Mouse (Mus musculus): Measurements from ENCODE around the gene Akt1s1. TPM values are rescaled to one million over a fixed set of nuclear protein-coding genes. Genes with fewer than 3 reads are reported as not detected.

Akt1s1 gene
- total RNA-seq, 2 experiments from 2014 or later: 76.7 to 84.3 TPM

DNA sequence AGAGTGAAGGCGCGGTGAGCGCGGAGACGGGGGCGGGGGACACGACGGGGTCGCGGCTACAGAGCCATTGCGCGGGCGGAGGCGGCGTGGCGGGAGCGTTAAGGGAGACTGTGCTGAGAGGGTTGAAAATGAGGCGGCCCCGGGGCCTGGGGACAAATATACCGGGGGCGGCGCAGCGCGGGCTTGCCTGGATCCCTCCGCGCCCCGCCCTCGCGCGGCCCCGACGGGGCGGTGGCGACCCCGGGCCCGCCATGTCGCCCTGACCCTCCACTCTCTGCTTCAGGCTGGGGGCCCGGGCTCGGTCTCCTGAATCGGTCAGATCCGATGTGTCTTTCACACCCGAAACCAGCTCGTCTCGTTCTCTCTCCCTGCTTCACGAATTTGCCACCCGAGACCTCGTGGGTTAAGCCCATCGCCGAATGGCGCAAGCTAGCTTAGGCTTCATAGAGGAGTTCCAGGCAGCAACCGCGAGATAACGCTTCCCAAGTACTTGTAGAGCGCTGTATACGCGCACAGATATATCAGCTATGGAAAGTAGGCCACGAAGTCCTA is 32.2 kb upstream of the Akt1s1 start, which contains the start of gene Atf5:
TSS of gene Atf5 (minus strand) at position 189 of the 552 bp plus-strand sequence.
- peak within 1 kb of the TSS; percentile 97 for H3K27ac ChIP-seq
- peak in 1 of 2 experiments; percentile 35 for DNase-seq (ENCODE audit: low spot score in 2 of 2)
- no peak for TF ChIP-seq CTCF (conservative IDR thresholded peaks at IDR 0.05)
- peak within 1 kb of the TSS; percentile 82 for H3K4me3 ChIP-seq

DNA sequence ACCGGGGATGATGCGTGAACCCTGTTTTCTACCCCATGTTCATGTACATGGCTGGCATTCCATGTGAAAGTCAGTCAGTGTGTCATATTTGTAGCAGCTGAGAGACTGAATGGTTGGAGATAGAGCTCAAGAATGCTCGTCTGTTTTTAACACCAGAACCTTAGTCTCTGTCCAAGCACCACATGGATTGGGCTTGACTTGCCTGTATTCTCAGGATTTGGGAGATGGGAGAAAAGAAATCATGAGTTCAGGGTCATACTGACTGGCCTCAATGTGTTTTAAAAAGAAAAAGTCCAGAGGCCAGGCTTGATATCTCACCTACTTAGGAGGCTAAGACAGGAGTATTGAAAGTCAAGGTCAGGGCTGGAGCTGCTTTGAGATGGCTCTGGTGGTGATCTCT is 31.4 kb upstream of the Akt1s1 start:
- DNase-seq (ENCODE audit: low spot score in 2 of 2): no peak
- Histone ChIP-seq H3K27ac (peak overlapping the region; percentile 97), H3K4me3 (peak overlapping the region; percentile 82)
- TF ChIP-seq CTCF (conservative IDR thresholded peaks at IDR 0.05): no peak

DNA sequence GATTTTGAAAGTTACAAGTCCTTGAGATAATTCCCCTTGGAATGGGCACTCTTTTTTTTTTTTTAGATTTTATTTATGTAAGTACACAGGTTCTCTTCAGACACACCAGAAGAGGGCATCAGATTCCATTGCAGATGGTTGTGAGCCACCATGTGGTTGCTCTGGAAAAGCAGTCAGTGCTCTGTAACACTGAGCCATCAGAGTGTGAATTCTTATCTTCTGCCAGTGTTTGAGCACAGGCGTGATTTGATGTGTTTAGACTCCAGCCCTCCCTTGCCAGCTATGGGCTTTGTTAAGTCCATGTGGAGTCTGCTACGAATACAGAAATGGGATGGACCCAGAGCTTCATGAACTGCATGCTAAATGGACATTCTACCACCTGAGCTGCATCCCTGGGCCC is 30.6 kb upstream of the Akt1s1 start:
- Histone ChIP-seq H3K27ac (peak overlapping the region; percentile 97), H3K4me3 (peak overlapping the region; percentile 82; the same call in 1 of the 2 replicates)
- peak; percentile 74 for TF ChIP-seq CTCF (conservative IDR thresholded peaks at IDR 0.05)
- peak in 1 of 2 experiments; percentile 16 for DNase-seq (ENCODE audit: low spot score in 2 of 2)

DNA sequence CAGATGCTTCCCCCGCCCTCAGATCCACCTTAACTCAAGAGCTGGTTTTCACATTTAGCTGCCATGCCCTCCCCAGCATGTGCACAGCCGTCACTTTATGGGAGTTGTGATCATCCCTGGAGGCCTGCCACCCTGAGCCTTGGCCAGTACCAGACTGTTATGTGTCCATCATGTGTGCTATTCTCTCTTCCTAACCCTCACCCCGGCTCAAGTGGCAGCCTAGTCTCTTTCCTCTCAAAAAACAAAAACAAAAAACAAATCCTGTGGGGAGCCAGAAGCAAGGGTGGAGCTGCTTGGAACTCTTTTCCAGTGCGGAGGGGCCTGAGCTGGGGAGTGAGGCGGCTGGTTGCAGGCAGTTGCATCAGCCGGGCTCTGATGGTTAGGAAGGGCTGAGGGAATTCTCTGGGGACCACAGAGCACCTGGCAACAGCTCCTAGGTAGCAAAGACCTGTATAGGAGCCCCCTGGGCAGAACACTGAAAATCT is 30.0 kb upstream of the Akt1s1 start:
- Histone ChIP-seq H3K4me3 (peak overlapping the region; percentile 39), H3K27ac (peak overlapping the region; percentile 97)
- peak in 1 of 2 experiments; percentile 48 for DNase-seq (ENCODE audit: low spot score in 2 of 2)
- no peak for TF ChIP-seq CTCF (conservative IDR thresholded peaks at IDR 0.05)

DNA sequence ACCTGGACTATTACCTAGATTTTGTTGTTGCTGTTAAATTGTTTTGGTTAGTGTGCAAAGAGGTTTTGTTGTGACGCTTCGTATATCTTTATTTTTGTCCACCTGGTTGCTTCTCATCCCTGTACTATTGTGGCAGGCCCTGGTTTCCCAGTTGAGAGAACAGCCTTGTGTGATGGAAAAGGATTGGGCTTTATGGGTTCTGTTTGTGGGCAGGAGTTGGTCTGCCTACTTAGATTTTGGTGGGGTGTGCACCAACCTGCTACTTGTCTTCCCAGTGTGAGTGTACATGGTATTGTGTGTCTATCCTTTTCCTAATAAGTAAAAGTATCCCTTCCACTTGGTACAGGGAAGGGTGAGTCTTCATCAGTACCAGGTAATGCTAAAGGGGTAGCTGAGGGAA is 29.4 kb upstream of the Akt1s1 start:
- Histone ChIP-seq H3K4me3 (no peak overlapping the region; the same call in 1 of the 2 replicates), H3K27ac (peak overlapping the region; percentile 97)
- no peak for TF ChIP-seq CTCF (conservative IDR thresholded peaks at IDR 0.05)
- peak in 1 of 2 experiments; percentile 5 for DNase-seq (ENCODE audit: low spot score in 2 of 2)

DNA sequence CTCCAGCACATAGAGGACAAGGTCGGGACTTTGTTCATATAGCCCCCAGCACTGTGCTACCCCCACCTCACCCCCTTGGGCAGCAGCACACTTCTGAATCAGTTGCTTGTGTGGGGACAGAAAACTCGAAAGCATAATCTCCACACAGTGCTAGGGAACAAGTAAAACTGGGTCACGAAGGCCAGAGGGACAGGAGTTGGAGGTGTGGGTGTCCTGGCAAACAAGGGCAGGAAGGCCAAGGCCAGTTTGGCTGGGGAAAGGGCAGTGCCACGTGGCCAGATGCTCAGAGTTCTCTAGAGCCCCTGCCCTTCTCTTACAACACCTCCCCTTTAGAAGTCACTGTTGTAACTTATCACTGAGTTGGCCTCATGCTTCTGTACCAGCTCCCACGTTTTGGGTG is 28.9 kb upstream of the Akt1s1 start:
- no peak overlapping the region for H3K4me3 ChIP-seq
- H3K27ac ChIP-seq: peak overlapping the region; percentile 97; the same call in 1 of the 2 replicates
- DNase-seq (ENCODE audit: low spot score in 2 of 2): peak in 1 of 2 experiments; percentile 7
- TF ChIP-seq CTCF (conservative IDR thresholded peaks at IDR 0.05): no peak

DNA sequence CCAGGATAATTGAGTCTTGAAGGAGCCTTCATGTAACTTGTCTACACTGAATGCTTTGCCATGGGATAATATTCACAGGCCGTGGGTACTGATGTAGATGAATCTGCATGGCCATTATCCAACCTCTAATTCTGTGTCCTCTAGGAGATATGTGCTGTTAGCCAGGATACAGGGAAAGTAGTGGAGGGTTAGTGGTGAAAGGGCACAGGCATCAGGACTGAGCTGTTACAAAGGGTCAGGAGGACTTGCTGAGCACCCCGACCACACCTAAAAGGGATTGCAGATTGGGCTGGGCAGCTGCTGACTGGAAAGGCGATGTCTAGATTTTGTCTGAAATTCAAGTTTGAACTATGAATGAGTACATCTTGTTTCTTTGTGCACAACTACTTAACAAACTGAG is 28.3 kb upstream of the Akt1s1 start:
- DNase-seq (ENCODE audit: low spot score in 2 of 2): peak in 1 of 2 experiments; percentile 1

DNA sequence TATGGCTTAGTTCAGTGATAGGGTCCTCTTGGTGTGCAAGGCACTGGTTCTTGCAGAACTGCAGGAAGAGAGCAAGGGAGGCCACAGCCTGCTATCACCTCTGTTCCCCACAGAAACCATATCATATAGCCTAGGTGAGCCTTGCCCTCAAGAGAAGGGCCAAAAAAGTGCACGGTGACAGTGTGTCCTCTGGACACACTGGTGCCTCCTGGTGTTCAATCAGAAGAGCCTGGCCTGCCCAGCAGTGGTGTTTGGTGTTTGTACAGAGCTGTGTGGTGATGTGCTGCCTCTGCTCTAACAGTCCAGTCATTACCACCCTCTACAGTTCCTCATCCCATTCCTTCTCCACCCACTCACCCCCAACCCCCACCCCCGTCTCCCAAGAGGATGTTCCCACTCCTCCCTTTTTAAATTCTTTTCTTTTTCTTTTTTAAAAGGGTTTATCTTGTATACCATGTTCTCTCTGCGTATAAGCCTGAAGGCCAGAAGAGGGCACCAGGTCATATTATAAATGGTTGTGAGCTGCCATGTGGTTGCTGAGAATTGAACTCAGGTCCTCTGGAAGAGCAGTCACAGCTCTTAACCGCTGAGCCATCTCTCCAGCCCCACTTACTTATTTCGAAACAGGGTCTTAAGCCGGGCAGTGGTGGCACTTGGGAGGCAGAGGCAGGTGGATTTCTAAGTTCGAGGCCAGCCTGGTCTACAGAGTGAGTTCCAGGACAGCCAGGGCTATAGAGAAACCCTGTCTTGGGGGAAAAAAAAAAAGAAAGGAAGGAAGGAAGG is 26.9 kb upstream of the Akt1s1 start:
- TF ChIP-seq CTCF (conservative IDR thresholded peaks at IDR 0.05): peak; percentile 43
- Histone ChIP-seq H3K27ac (no peak overlapping the region), H3K4me3 (no peak overlapping the region)
- DNase-seq (ENCODE audit: low spot score in 2 of 2): peak in 1 of 2 experiments; percentile 5

More for the DNA sequence above, 28.3 kb upstream of the Akt1s1 start:
- TF ChIP-seq CTCF (conservative IDR thresholded peaks at IDR 0.05): no peak
- Histone ChIP-seq H3K27ac (no peak overlapping the region), H3K4me3 (no peak overlapping the region)

DNA sequence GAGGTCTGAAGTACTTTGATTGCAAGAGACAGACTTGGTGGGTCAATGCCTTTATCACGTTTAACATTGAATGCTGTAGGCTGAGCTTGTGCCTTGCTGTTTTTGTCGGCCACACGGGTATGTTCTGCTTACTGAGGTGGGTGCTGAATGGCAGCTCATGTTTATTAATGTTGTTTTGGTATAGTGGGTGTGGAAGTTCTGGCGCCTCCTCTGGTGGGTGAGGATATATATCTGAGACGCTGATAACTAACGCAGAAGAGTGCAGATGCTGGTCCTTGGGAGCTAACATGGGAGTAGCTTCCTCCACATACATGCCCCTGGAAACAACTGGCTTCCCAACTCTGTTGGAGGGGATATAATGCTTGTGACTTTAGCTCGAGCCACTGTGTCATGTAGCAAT is 25.4 kb upstream of the Akt1s1 start:
- Histone ChIP-seq H3K4me3 (no peak overlapping the region), H3K27ac (no peak overlapping the region)
- peak in 1 of 2 experiments; percentile 6 for DNase-seq (ENCODE audit: low spot score in 2 of 2)
- peak; percentile 50 for TF ChIP-seq CTCF (conservative IDR thresholded peaks at IDR 0.05)

DNA sequence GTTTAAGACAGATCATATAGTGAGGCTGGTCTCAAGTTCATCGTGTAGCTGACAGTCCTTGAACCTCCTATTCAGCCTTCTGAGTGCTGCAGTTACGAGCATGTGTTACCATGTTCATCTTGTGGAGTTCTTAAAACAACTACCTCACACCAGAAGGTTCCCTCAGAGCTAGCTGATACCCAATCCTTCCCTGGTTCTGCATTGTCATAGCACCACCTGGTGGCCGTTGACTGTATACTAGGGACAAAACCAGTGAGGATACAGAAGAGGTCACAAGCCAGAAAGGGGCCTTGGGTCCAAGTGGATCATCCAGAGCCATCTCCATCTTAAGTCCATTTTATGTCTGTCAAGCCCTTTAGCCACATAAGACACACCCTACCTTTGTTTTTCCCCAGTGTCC is 23.9 kb upstream of the Akt1s1 start:
- peak; percentile 95 for TF ChIP-seq CTCF (conservative IDR thresholded peaks at IDR 0.05)
- peak; percentile 75 to 86 for DNase-seq (ENCODE audit: low spot score in 2 of 2)
- no peak overlapping the region for H3K27ac ChIP-seq
- no peak overlapping the region for H3K4me3 ChIP-seq

DNA sequence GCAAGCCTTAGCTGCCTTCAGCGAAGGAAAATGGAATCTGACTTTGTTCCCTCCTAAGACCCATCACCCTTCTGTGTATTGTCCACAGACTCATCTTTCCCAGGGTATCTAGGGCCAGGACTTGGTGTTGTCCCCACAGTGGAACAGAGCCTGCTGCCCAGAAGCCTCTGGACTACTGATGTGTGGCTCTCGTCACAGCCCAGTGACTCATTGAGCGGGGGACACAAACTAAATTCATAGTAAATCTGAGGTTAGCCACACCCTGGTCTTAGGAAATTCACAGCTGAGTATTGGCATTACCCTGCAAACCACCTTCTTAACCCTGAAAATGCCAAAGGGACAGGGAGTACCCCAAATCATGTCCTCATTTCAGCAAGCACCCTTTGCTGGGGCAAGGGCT is 22.0 kb upstream of the Akt1s1 start:
- TF ChIP-seq CTCF (conservative IDR thresholded peaks at IDR 0.05): no peak
- DNase-seq (ENCODE audit: low spot score in 2 of 2): no peak
- H3K4me3 ChIP-seq: no peak overlapping the region
- no peak overlapping the region for H3K27ac ChIP-seq

DNA sequence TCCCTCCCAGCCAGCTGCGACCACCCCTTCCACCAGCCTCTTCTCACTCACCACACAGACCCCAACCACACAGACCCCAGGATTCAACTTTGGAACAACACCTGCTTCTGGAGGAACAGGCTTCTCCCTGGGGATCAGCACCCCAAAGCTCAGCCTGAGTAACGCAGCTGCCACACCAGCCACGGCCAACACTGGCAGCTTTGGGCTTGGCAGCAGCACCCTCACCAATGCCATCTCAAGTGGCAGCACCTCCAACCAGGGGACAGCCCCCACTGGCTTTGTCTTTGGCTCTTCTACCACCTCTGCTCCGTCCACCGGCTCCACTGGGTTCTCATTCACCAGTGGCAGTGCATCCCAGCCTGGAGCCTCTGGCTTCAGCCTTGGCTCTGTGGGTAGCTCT is 20.1 kb upstream of the Akt1s1 start:
- no peak overlapping the region for H3K27ac ChIP-seq
- no peak for DNase-seq (ENCODE audit: low spot score in 2 of 2)
- no peak for TF ChIP-seq CTCF (conservative IDR thresholded peaks at IDR 0.05)
- H3K4me3 ChIP-seq: no peak overlapping the region

DNA sequence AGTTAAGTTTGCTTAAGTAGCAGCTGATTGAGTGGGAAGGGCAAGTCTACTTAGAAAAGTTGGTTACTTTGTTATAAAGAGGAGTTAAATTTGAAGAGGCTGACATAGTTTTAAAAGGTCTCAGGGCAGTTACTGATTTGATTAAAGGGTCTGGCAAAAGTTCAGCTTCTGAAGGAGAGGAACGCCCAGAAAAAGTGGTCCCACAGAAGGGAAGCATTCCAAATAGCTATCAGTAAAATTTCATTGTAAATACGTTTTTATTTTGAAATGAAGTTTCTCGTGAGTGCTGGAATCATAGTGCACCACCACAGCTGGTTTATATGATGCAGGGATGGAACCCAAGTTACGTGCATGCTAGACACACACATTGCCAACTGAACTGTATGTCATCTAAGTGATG is 16.0 kb upstream of the Akt1s1 start:
- Histone ChIP-seq H3K27ac (no peak overlapping the region), H3K4me3 (no peak overlapping the region)
- no peak for TF ChIP-seq CTCF (conservative IDR thresholded peaks at IDR 0.05)
- no peak for DNase-seq (ENCODE audit: low spot score in 2 of 2)

Data from layer of hippocampus, adult 2 months (tissue).